Mouse (Mus musculus): ENCODE measurements around the gene Olfr1248.
"Not testable (repeated sequence)": the region's sequence is repeated elsewhere in the genome, so short reads cannot be mapped to it uniquely, and the experiment has no call there.

Olfr1248 gene

DNA sequence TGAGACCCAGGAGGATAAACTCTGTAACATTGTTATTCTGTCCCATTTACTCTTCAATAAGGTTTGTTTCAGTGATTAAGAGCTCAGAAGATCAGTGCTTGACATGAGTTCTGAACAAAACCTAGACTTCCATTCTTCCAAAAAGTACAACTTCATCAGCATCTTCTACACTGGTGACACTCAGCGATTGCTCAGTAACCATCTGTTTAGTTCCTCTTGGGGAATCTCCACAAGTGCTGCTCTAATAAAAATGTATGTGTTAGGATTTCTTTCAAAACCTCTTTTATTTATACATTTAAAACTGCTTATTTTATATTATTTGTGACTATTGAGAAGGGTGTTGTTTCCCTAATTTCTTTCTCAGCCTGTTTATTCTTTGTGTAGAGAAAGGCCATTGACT, at the start of gene Olfr1248:
Gene Olfr1248 (minus strand): TSS at position 101 of the 400 bp plus-strand sequence.
- not testable (repeated sequence) for DNase-seq (ENCODE audit: low read depth, low spot score)

DNA sequence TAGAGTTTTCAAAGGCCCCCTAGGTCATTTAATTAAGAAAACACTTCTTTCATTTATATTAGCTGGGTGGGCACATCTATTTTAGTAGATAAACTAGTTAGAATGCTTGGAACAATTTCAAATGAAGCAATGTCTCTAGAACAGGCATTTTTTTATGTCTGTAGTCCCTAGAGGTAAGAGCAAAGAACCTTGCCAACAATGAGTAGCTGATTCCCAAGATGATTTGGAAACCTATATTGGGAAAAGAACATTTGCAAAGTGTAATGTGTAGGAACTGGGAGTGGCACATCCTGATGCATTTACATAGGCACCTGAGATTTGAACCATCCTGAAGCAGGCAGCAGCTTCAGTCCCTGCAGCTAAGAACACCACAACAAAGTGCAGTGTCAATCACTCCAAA, 43.3 kb upstream of the Olfr1248 start, which contains the start of gene Olfr1250:
Gene Olfr1250 (minus strand): TSS at position 101 of the 400 bp plus-strand sequence.
- no peak for DNase-seq (ENCODE audit: low read depth, low spot score)

GRCm38 (mm10) chr2:89634883-89635282, 16.8 kb upstream of the Olfr1248 start, which contains the start of gene Olfr1249:
Gene Olfr1249, minus strand, starts transcription at chr2:89634983.
- DNase-seq (ENCODE audit: low read depth, low spot score) = no peak

- no peak for DNase-seq (ENCODE audit: low read depth, low spot score)
Measured at GRCm38 (mm10) chr2:89614030-89614429, 4.0 kb downstream of the Olfr1248 start, which contains the start of gene Olfr1247. Gene Olfr1247, minus strand, starts transcription at chr2:89614130.

- DNase-seq (ENCODE audit: low read depth, low spot score) = no peak
Measured at GRCm38 (mm10) chr2:89593057-89593456, 25.0 kb downstream of the Olfr1248 start, which contains the start of gene Olfr1246. Gene Olfr1246, minus strand, starts transcription at chr2:89593157.

DNA sequence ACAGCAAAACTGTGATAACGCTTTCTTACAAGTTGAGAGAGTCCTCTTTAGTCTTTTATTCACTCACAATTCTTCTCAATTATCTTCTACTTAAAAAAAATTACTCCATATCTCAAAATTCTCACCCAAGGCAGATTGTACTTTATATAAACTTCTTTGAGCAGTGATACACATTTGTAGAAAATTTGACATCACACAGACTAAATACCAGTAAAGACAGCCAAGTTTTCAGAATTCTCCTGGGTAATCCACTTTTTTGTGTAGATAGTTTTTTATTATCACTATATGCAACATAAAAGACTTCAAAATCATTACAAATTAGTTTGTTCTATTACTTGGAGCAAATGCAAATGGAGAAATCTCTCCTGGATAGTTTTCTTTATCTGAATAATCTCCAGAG, 39.7 kb downstream of the Olfr1248 start, which contains the start of gene Olfr1245:
Gene Olfr1245 (minus strand): TSS at position 101 of the 400 bp plus-strand sequence.
- no peak for DNase-seq (ENCODE audit: low read depth, low spot score)
